Mouse (Mus musculus): ENCODE measurements around the gene Tbxas1. TPM values are rescaled to one million over a fixed set of nuclear protein-coding genes. Genes with fewer than 3 reads are reported as not detected.

Tbxas1 gene
- total RNA-seq, 2 experiments from 2014 or later: 2.1 to 2.3 TPM

GRCm38 (mm10) chr6:39124719-39125118 lies 249.5 kb downstream of the Tbxas1 start:
- DNase-seq: no peak

GRCm38 (mm10) chr6:39131480-39131879 lies 256.3 kb downstream of the Tbxas1 start:
- DNase-seq: no peak

GRCm38 (mm10) chr6:39132556-39132955 lies 257.4 kb downstream of the Tbxas1 start:
- DNase-seq: no peak

Other genes starting within 250 kb of the Tbxas1 start
- gene Klrg2, start 238.2 kb upstream of the Tbxas1 start, total RNA-seq (2021): 1 to 10 TPM in 1 of 2 experiments, under 1 TPM in 1; 0.92 to 2.4 TPM
- gene Clec2l, start 212.3 kb upstream of the Tbxas1 start, total RNA-seq (2021): 10 to 100 TPM; 68.7 to 69.0 TPM
- 10 to 100 TPM; 52.7 to 64.1 TPM for gene Hipk2, start 761 bp downstream of the Tbxas1 start, total RNA-seq (2021)
- gene Parp12, start 242.9 kb downstream of the Tbxas1 start, total RNA-seq (2021): 1 to 10 TPM; 5.7 to 6.3 TPM

Measured in layer of hippocampus, postnatal 36 days (tissue).